Mouse (Mus musculus): ENCODE measurements at regions not wholly inside any gene's neighbourhood (a gene's known extent, or its start where the extent isn't known, plus 50 kb on each side); places are given as distances from the start of the nearest gene placed in this dataset.

DNA sequence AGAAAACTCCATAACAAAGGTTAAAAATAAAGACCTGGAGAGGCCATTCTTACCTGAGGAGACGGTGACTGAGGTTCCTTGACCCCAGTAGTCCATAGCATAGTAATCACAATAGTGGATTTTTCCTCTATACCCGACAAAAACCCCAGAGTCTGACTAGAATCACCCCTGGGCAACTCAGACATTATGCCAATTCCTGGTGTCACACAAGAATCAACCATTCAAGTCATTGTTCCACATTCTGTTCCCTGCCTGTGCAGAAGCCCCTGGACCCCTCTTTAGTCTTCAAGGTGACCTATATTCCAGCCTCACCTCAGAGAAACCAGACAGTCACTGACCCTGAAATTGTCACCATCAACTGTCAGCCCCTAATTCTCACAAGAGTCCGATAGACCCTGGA is 60.9 kb upstream of the Adam6b start:
- TF ChIP-seq GATA1 (IDR thresholded peaks at IDR 0.05; ENCODE audit: borderline replicate concordance, low read length) (no peak), FLI1 (IDR thresholded peaks at IDR 0.05; ENCODE audit: low read length) (no peak)
- Histone ChIP-seq H3K36me3 (replicated peaks; ENCODE audit: low read length) (no peaks in the 10 kb centered on the region), H3K27me3 (replicated peaks) (peaks cover 9% of the 10 kb centered on the region), H3K9me3 (no peaks in the 10 kb centered on the region), H3K4me1 (peaks cover 5% of the 10 kb centered on the region; the same call in 1 of the 2 replicates), H3K4me3 (replicated peaks) (no peak overlapping the region)

DNA sequence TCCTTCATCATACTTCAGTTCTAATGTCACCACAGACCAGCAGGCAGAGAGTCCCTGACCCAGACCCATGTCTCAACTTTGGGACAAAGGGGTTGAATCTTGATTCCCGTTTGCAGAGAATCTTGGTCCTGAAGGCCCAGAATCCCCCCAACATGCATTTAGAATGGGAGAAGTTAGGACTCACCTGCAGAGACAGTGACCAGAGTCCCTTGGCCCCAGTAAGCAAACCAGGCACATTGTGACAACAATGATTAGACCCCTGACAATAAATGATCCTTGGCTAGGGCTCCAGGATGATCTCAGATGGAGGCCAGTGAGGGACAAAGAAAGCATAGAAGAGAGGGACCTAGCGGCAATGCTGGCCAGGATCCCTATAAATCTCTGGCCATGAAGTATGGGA is 60.4 kb upstream of the Adam6b start:
- H3K36me3 ChIP-seq (replicated peaks; ENCODE audit: low read length), result no peaks in the 10 kb centered on the region
- peaks cover 2% of the 10 kb centered on the region; the same call in 1 of the 2 replicates for H3K4me1 ChIP-seq
- TF ChIP-seq FLI1 (IDR thresholded peaks at IDR 0.05; ENCODE audit: low read length) (no peak), GATA1 (IDR thresholded peaks at IDR 0.05; ENCODE audit: borderline replicate concordance, low read length) (no peak)
- H3K9me3 ChIP-seq, result no peaks in the 10 kb centered on the region
- no peak overlapping the region for H3K4me3 ChIP-seq (replicated peaks)
- peaks cover 9% of the 10 kb centered on the region for H3K27me3 ChIP-seq (replicated peaks)

DNA sequence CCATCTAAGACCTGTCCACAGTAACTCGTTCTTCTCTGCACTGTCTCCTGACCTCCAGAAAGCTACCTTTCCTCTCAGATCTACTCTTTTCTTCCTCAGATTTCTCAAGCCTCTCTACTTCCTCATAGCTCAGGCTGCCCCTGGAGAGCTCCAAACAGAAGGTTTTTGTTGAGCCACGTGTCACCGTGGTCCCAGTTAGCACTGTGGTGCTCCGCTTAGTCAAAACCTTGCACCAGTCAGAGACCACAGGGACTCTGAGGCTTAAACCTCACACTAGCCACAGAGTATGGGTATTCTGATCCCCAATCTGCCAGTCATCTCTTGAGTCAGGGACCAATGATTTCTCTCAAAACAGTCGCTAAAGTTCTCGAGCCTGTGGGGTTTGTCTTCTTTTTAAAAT is 59.0 kb upstream of the Adam6b start:
- no peak for TF ChIP-seq GATA1 (IDR thresholded peaks at IDR 0.05; ENCODE audit: borderline replicate concordance, low read length)
- Histone ChIP-seq H3K27me3 (replicated peaks) (peaks cover 8% of the 10 kb centered on the region), H3K36me3 (replicated peaks; ENCODE audit: low read length) (no peaks in the 10 kb centered on the region), H3K9me3 (no peaks in the 10 kb centered on the region), H3K4me3 (replicated peaks) (no peak overlapping the region), H3K4me1 (no peaks in the 10 kb centered on the region)
